Mouse (Mus musculus) heart, postnatal 0 days (tissue): Measurements from ENCODE around the gene Fgfr2. TPM values are rescaled to one million over a fixed set of nuclear protein-coding genes. Genes with fewer than 3 reads are reported as not detected.

Experiments used
- ATAC-seq: fragments of 200-750 bp; cut with Nextera tagmentation; 2 replicates; pipeline ENCODE4 v1.8.0; 2017; ENCODE audit warnings: low read depth, moderate number of reproducible peaks, moderate library complexity; ENCODE audit not compliant: insufficient read depth
- DNase-seq: peaks from one replicate; pipeline ENCODE4 v3.0.0-alpha.2; 2016; ENCODE audit warnings: low spot score
- H3K27ac ChIP-seq: fragments of 300-500 bp; sonication (generic); 2 replicates; pipeline ENCODE4 v1.5.1; 2014; ENCODE audit warnings: low read depth, mild to moderate bottlenecking
- H3K27me3 ChIP-seq: fragments of 300-500 bp; sonication (generic); 2 replicates; pipeline ENCODE4 v1.6.1; 2014; ENCODE audit warnings: low read length, mixed read lengths; ENCODE audit not compliant: control insufficient read depth, insufficient read depth
- H3K36me3 ChIP-seq: fragments of 300-500 bp; sonication (generic); replicated peaks from 2 replicates; pipeline ENCODE4 v1.6.1; 2014; ENCODE audit warnings: low read length, mixed read lengths; ENCODE audit not compliant: control insufficient read depth, insufficient read depth
- H3K4me1 ChIP-seq: fragments of 300-500 bp; sonication (generic); 2 replicates; pipeline ENCODE4 v1.6.1; 2014; ENCODE audit warnings: antibody characterized with exemption; ENCODE audit not compliant: control insufficient read depth, insufficient read depth
- H3K4me2 ChIP-seq: fragments of 300-500 bp; sonication (generic); 2 replicates; pipeline ENCODE4 v1.6.1; 2014; ENCODE audit warnings: low read depth, mild to moderate bottlenecking, low read length, moderate library complexity
- H3K4me3 ChIP-seq: fragments of 300-500 bp; sonication (generic); 2 replicates; pipeline ENCODE4 v1.5.1; 2014; ENCODE audit warnings: low read depth, low read length
- H3K9ac ChIP-seq: fragments of 300-500 bp; sonication (generic); replicated peaks from 2 replicates; pipeline ENCODE4 v1.6.1; 2014; ENCODE audit warnings: low read depth, low read length, mixed read lengths
- H3K9me3 ChIP-seq: fragments of 300-500 bp; sonication (generic); replicated peaks from 2 replicates; pipeline ENCODE4 v1.6.1; 2016; ENCODE audit warnings: low read length; ENCODE audit not compliant: control insufficient read depth
- CTCF ChIP-seq: IDR thresholded peaks from 2 replicates; pipeline ENCODE4 v1.5.1; 2016; ENCODE audit warnings: antibody characterized with exemption, control low read depth, low read depth
- EP300 ChIP-seq: IDR thresholded peaks from 2 replicates; pipeline ENCODE4 v1.6.1; 2016; ENCODE audit warnings: antibody characterized with exemption, low read depth
- WGBS: fragments of 180-500 bp; shearing (Covaris S2); extraction: QIAGEN DNeasy Blood & Tissue Kit; methylation state at CpG from one replicate; pipeline ENCODE4 v1.1.7; 2014; 5-methylcytosine and 5-hydroxymethylcytosine counted together
- polyA plus RNA-seq: library from polyadenylated mRNA; unstranded; fragments of >200 nt; fragmentation: Nextera tagmentation; extraction: Ambion mirVana; gene quantifications from 2 replicates; pipeline ENCODE4 v1.2.1, GENCODE M21; 2015
- total RNA-seq: library from RNA; depleted of rRNA; stranded (reverse); fragments of >200 nt; gene quantifications from 2 replicates; pipeline ENCODE4 v1.2.3, GENCODE M21; 2014; ENCODE audit warnings: low replicate concordance

The Fgfr2 gene
- total and polyA plus RNA-seq, 2 experiments from 2014 or later: 3.8 to 11.5 TPM

- Histone ChIP-seq H3K9ac (no peak overlapping the region), H3K4me2 (no peak overlapping the region), H3K4me1 (peaks cover 12% of the 10 kb centered on the region; the same call in 1 of the 2 replicates), H3K27me3 (no peaks in the 10 kb centered on the region; the same call in 1 of the 2 replicates), H3K9me3 (no peaks in the 10 kb centered on the region), H3K27ac (0 out of 2 replicates have a peak overlapping the region, but pooled peaks have one; percentile 8), H3K4me3 (no peak overlapping the region), H3K36me3 (no peaks in the 10 kb centered on the region)
- 31% methylated on average over 18 of the region's 18 CpGs for WGBS
- no peak for ATAC-seq
- DNase-seq: peak; percentile 31
- TF ChIP-seq EP300 (no peak), CTCF (no peak)
Measured at GRCm38 (mm10) chr7:130834958-130835861, 2287.9 kb downstream of the Fgfr2 start.

DNA sequence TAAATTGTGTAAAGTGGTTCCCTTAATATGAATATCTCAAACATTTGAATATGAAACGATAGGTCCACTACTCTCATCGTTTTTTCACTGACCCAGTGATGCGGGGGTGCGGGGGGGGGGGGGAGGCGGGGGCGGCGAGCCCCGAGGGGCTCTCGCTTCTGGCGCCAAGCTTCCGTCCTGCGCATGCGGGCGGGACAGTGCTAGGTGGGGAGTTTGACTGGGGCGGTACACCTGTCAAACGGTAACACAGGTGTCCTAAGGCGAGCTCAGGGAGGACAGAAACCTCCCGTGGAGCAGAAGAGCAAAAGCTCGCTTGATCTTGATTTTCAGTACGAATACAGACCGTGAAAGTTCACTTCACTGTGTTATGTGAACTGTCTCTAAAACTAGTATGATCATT lies 2288.9 kb downstream of the Fgfr2 start:
- no peak for TF ChIP-seq CTCF
- no peak for TF ChIP-seq EP300

DNA sequence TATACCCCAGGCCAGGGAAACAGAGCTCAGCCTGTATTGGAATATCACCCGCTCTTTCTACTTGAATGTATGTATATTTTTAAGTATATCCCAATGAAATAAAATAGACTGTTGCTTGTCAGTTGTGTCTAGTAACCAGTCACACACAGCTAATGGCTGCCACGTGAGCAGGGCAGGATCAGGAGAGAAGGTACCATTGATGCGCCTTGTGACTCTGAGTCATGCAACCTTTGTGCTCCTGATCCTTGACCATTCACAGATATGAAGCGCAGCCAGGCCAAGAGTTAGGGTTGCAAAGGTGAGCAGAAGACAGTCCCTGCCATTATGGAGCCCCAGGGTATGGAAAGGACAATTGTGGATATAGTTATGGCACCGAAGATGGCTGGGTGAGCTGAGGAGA lies 2291.6 kb downstream of the Fgfr2 start:
- Histone ChIP-seq H3K27ac (no peak overlapping the region), H3K9ac (no peak overlapping the region), H3K36me3 (no peaks in the 10 kb centered on the region), H3K27me3 (no peaks in the 10 kb centered on the region; the same call in 1 of the 2 replicates), H3K9me3 (no peaks in the 10 kb centered on the region), H3K4me3 (no peak overlapping the region), H3K4me2 (no peak overlapping the region), H3K4me1 (peaks cover 12% of the 10 kb centered on the region; the same call in 1 of the 2 replicates)
- WGBS: 88% methylated on average over 5 of the region's 5 CpGs
- TF ChIP-seq CTCF (no peak), EP300 (no peak)
- ATAC-seq (no peak), DNase-seq (no peak)

More for the DNA sequence above, 2288.9 kb downstream of the Fgfr2 start:
- Histone ChIP-seq H3K4me1 (peaks cover 12% of the 10 kb centered on the region; the same call in 1 of the 2 replicates), H3K9ac (no peak overlapping the region), H3K27ac (no peak overlapping the region), H3K27me3 (no peaks in the 10 kb centered on the region; the same call in 1 of the 2 replicates), H3K4me2 (no peak overlapping the region), H3K36me3 (no peaks in the 10 kb centered on the region), H3K4me3 (no peak overlapping the region), H3K9me3 (no peaks in the 10 kb centered on the region)
- DNase-seq (peak; percentile 80), ATAC-seq (peak; percentile 99)
- 37% methylated on average over 21 of the region's 21 CpGs for WGBS

- WGBS: 79% methylated on average over 10 of the region's 10 CpGs
- H3K36me3 ChIP-seq: no peaks in the 10 kb centered on the region
- H3K4me1 ChIP-seq: 0 out of 2 replicates have a peak, but pooled peaks cover 10% of the 10 kb centered on the region
- no peaks in the 10 kb centered on the region; the same call in 1 of the 2 replicates for H3K27me3 ChIP-seq
- H3K4me2 ChIP-seq: no peak overlapping the region
- H3K4me3 ChIP-seq: no peak overlapping the region
- no peak overlapping the region for H3K27ac ChIP-seq
- ATAC-seq: no peak
- TF ChIP-seq EP300 (no peak), CTCF (no peak)
- H3K9me3 ChIP-seq: no peaks in the 10 kb centered on the region
- no peak for DNase-seq
- no peak overlapping the region for H3K9ac ChIP-seq
Measured at GRCm38 (mm10) chr7:130828475-130828874, 2294.7 kb downstream of the Fgfr2 start.

DNA sequence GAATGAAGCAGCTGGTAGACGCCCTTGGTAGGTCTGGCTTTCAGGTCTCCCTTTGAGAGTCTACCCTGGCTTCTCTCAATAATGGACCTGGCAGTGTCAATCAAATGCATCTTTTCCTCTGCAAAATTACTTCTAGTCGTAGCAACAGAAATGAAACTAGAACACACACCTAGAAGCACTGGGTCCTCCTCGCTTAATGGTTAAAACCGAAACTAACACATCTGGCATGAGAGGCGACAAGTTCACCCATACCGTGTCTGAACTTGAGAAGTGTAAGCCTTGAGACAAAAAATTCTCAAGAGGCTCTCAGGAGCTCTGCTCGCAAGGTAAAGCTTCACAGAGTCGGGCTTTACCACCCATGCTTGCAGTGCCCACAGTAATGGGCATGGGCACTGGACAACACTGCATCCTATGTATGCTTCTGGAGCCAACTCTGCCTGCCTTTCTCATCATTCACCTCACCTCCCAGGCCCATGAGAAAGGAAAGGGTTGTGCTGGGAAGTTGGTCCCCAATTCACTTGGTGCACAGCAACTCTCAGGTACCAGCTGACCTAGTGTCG lies 2295.2 kb downstream of the Fgfr2 start:
- DNase-seq (no peak), ATAC-seq (no peak)
- H3K36me3 ChIP-seq: no peaks in the 10 kb centered on the region
- H3K4me1 ChIP-seq: 0 out of 2 replicates have a peak, but pooled peaks cover 10% of the 10 kb centered on the region
- H3K27me3 ChIP-seq: no peaks in the 10 kb centered on the region
- WGBS: 88% methylated on average over 9 of the region's 9 CpGs
- no peak overlapping the region for H3K9ac ChIP-seq
- no peak overlapping the region for H3K27ac ChIP-seq
- H3K4me3 ChIP-seq: no peak overlapping the region
- H3K9me3 ChIP-seq: no peaks in the 10 kb centered on the region
- TF ChIP-seq CTCF (no peak), EP300 (no peak)
- no peak overlapping the region for H3K4me2 ChIP-seq
